ENCODE assay signal across 27 mouse cellular contexts in genomic region chr15:64014106-64014505, GRCm38 (mm10).
"Had no signal": no experiment of that assay in that cellular context is flagged by ENCODE, and none has a peak within 500 bp of the region (broad histone marks: within the 10 kb centered on the region; RNA-seq: fewer than 3 reads in every experiment).

No protein-coding gene starts in this region.

- H3K9me3 ChIP-seq: heart, embryonic 13.5 days; heart, embryonic 15.5 days; hindbrain, embryonic 13.5 days; hindbrain, embryonic 15.5 days; kidney, embryonic 15.5 days; limb, embryonic 13.5 days; limb, embryonic 15.5 days; liver, embryonic 12.5 days had no signal

- ATAC-seq: hindbrain, postnatal 0 days; intestine, embryonic 16.5 days; liver, embryonic 12.5 days had no signal

- DNase-seq: gastrocnemius, adult 2 months; gastrocnemius, postnatal 10 days; gastrocnemius, postnatal 25 days; heart, adult 18-20 months; heart, postnatal 10 days; heart, postnatal 36 days; kidney, adult 11 months; kidney, adult 2 months; kidney, adult 9 months; kidney, postnatal 14 days; kidney, postnatal 36 days; layer of hippocampus, adult 9-11 months; layer of hippocampus, postnatal 36 days; left cerebral cortex, postnatal 4 days had no signal

- H3K36me3 ChIP-seq: heart, embryonic 15.5 days; hindbrain, embryonic 13.5 days; hindbrain, embryonic 15.5 days; kidney, embryonic 15.5 days; limb, embryonic 13.5 days; limb, embryonic 15.5 days; liver, embryonic 12.5 days had no signal

- H3K27ac ChIP-seq: gastrocnemius, adult 2 months; heart, embryonic 13.5 days; heart, embryonic 15.5 days; hindbrain, embryonic 13.5 days; hindbrain, embryonic 15.5 days; hindbrain, postnatal 0 days; kidney, embryonic 15.5 days; kidney, postnatal 0 days; limb, embryonic 13.5 days; limb, embryonic 15.5 days; liver, embryonic 12.5 days; liver, embryonic 14.5 days had no signal

- H3K4me1 ChIP-seq: limb, embryonic 15.5 days; liver, embryonic 12.5 days had no signal

- H3K4me3 ChIP-seq: gastrocnemius, adult 2 months; heart, embryonic 13.5 days; heart, embryonic 15.5 days; hindbrain, embryonic 13.5 days; hindbrain, embryonic 15.5 days; kidney, embryonic 15.5 days; limb, embryonic 13.5 days; limb, embryonic 15.5 days; liver, embryonic 12.5 days had no signal

- H3K9ac ChIP-seq: heart, embryonic 13.5 days; heart, embryonic 15.5 days; hindbrain, embryonic 13.5 days; hindbrain, embryonic 15.5 days; kidney, embryonic 15.5 days; limb, embryonic 13.5 days; limb, embryonic 15.5 days; liver, embryonic 12.5 days; liver, embryonic 14.5 days had no signal

- H3K4me2 ChIP-seq: heart, embryonic 11.5 days; heart, embryonic 13.5 days; heart, embryonic 15.5 days; hindbrain, embryonic 13.5 days; hindbrain, embryonic 15.5 days; kidney, embryonic 15.5 days; limb, embryonic 13.5 days; limb, embryonic 15.5 days; liver, embryonic 12.5 days had no signal

- H3K27me3 ChIP-seq: heart, embryonic 13.5 days; heart, embryonic 15.5 days; hindbrain, embryonic 13.5 days; hindbrain, embryonic 15.5 days; limb, embryonic 13.5 days; limb, embryonic 15.5 days; liver, embryonic 12.5 days had no signal
